Mouse (Mus musculus) E14TG2a.4 (cell line): ENCODE data around the gene AY074887.
"Not testable (repeated sequence)": the region's sequence is repeated elsewhere in the genome, so short reads cannot be mapped to it uniquely, and the experiment has no call there.

ENCODE experiments used
- H3K27me3 ChIP-seq: 2 replicates; pipeline ENCODE4 v1.6.1; 2014; ENCODE audit warnings: low read length, control low read depth; ENCODE audit not compliant: insufficient read depth
- H3K36me3 ChIP-seq: 2 replicates; pipeline ENCODE4 v1.6.1; 2014; ENCODE audit warnings: low read length, control low read depth; ENCODE audit not compliant: insufficient read depth
- H3K4me1 ChIP-seq: replicated peaks from 2 replicates; pipeline ENCODE4 v1.6.1; 2014; ENCODE audit warnings: low read depth, low read length, control low read depth
- H3K4me3 ChIP-seq: replicated peaks from 2 replicates; pipeline ENCODE4 v1.5.1; 2014; ENCODE audit warnings: mild to moderate bottlenecking, low read length
- H3K9me3 ChIP-seq: 2 replicates; pipeline ENCODE4 v1.6.1; 2014; ENCODE audit warnings: low read length, control low read depth
- CTCF ChIP-seq: conservative IDR thresholded peaks from 2 replicates; pipeline ENCODE4 v1.5.1; 2014; ENCODE audit warnings: low read length
- NANOG ChIP-seq: IDR thresholded peaks from 2 replicates; pipeline ENCODE4 v1.6.1; 2014; ENCODE audit warnings: borderline replicate concordance, low read length, mixed read lengths
- POU5F1 ChIP-seq: IDR thresholded peaks from 2 replicates; pipeline ENCODE4 v1.6.1; 2014; ENCODE audit warnings: low read length, borderline replicate concordance

The AY074887 gene

DNA sequence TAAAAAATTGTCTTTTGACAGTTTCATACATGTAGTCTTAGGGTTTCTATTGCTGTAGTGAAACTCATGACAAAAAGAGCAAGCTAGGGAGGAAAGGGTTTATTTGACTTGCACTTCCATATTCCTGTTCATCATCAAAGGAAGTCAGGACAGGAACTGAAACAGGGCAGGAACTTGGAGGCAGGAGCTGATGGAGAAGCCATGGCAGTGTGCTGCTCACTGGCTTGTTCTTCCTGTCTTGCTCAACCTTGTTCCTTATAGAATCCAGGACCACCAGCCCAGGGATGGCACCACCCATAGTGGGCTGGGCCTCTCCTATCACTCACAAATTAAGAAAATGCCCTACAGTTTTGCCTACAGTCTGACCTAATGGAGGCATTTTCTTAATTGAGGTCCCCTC lies 12.9 kb upstream of the AY074887 start:
- TF ChIP-seq CTCF = no peak
- TF ChIP-seq POU5F1 = no peak
- TF ChIP-seq NANOG = no peak
- H3K4me3 ChIP-seq = no peak overlapping the region

DNA sequence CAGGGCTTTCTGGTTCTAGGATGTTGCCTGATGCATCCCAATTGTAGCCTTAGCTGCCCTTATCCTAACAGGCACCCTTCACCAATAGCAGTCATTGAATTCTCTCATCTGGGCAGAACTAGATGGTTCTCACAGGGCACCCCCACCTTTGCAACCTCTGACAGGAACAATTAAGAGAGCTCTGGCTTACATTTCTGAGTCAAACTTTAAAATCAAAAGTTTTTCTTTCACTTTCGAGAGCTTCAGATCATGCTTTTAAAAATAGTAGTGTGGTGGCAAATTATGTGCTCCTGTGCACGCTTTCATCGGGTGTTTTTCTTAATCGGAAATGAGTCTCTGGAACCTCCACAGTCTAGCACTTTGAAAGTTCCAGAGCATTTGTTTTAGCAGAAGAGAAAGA lies 10.3 kb upstream of the AY074887 start:
- H3K27me3 ChIP-seq = 0 out of 2 replicates have a peak, but pooled peaks cover 3% of the 10 kb centered on the region
- TF ChIP-seq NANOG = no peak
- TF ChIP-seq POU5F1 = no peak
- no peak for TF ChIP-seq CTCF
- H3K4me3 ChIP-seq = no peak overlapping the region
- H3K36me3 ChIP-seq = peaks cover 45% of the 10 kb centered on the region
- H3K9me3 ChIP-seq = 0 out of 2 replicates have a peak, but pooled peaks cover 6% of the 10 kb centered on the region
- no peaks in the 10 kb centered on the region for H3K4me1 ChIP-seq

More for the DNA sequence above, 12.9 kb upstream of the AY074887 start:
- 0 out of 2 replicates have a peak, but pooled peaks cover 3% of the 10 kb centered on the region for H3K27me3 ChIP-seq
- H3K36me3 ChIP-seq = peaks cover 19% of the 10 kb centered on the region
- no peaks in the 10 kb centered on the region for H3K4me1 ChIP-seq
- 0 out of 2 replicates have a peak, but pooled peaks cover 6% of the 10 kb centered on the region for H3K9me3 ChIP-seq

DNA sequence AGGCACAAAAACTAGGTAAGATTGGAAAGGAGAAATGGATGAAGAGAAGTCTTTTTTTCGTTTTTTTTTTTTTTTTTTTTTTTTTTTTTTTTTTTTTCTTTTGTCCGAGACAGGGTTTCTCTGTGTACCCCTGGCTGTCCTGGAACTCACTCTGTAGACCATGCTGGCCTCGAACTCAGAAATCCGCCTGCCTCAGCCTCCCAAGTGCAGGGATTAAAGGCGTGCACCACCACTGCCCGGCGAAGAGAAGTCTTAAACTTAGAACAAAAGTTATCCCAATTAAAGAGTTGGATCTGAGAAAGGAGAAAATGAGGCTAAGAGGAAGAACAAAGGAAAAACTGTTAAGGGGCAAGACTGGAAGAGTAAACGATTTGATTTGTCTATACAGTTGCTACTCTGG lies 636 bp downstream of the AY074887 start:
- Histone ChIP-seq H3K36me3 (peaks cover 37% of the 10 kb centered on the region), H3K4me1 (peaks cover 36% of the 10 kb centered on the region), H3K4me3 (peak overlapping the region; percentile 96)
- not testable (repeated sequence) for H3K27me3 ChIP-seq, H3K9me3 ChIP-seq

DNA sequence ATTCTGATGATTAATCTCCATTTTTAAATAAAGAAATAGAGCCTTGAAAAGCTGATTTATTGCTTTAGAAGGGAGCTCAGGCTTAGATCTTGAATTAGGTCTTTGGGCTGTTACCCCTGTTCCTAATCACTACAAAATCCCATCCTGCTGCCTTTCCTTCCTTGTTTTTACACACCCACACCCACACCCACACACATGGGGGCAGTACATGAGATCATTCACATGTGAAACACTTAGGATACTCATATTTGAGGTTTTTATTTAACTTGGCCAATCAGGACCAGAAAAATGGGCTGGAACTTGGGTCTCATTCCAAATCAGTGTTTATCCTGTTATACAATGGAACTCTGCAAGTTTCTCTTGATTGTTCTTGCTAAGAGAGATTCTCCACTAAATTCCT lies 1.3 kb downstream of the AY074887 start:
- H3K9me3 ChIP-seq = no peaks in the 10 kb centered on the region
- peaks cover 35% of the 10 kb centered on the region for H3K4me1 ChIP-seq
- H3K36me3 ChIP-seq = peaks cover 31% of the 10 kb centered on the region
- TF ChIP-seq POU5F1 (no peak), CTCF (no peak), NANOG (no peak)
- H3K4me3 ChIP-seq = peak overlapping the region; percentile 96; the same call in 1 of the 2 replicates
- no peaks in the 10 kb centered on the region for H3K27me3 ChIP-seq

DNA sequence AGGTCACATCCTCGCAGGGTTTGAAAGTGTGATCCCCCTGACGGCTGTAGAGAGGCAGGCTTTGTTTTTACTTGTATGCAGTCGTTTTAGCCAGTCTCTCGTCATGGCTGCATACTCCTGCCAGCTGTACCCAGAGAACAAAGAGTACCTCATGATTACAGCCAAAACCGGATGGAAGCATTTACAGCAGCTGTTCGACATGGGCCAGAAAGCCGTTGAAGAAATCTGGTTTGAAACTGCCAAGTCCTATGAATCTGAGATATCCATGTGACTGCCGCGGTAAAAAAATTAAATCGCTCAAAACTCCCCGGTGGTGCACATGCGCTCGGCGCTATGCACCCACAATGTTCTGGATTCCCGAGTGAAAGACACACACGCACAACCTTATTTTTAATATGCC lies 4.5 kb downstream of the AY074887 start:
- no peaks in the 10 kb centered on the region for H3K27me3 ChIP-seq
- H3K36me3 ChIP-seq = no peaks in the 10 kb centered on the region
- peak overlapping the region; percentile 63 for H3K4me3 ChIP-seq
- H3K9me3 ChIP-seq = no peaks in the 10 kb centered on the region
- TF ChIP-seq NANOG = no peak
- peaks cover 16% of the 10 kb centered on the region for H3K4me1 ChIP-seq

DNA sequence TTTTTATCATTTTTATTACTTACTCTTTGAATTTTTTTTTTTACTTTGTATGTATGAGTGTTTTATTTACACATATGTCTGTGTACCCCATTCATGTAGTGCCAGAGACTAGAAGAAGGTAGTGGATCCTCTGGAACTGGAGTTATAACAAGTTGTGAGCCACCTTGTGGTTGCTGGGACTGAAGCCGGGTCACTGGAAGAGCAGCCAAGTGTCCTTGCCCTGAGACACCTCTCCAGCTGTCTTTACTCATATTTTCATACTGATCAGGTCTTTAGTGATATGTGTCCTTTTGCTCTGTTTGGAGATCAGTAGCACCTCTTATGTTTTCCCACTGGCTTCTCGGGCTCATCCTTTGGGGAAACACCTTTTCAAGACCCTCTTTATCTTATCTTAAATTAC lies 6.3 kb downstream of the AY074887 start:
- Histone ChIP-seq H3K4me1 (peaks cover 10% of the 10 kb centered on the region), H3K4me3 (no peak overlapping the region), H3K27me3 (no peaks in the 10 kb centered on the region), H3K9me3 (no peaks in the 10 kb centered on the region), H3K36me3 (no peaks in the 10 kb centered on the region)
- no peak for TF ChIP-seq NANOG
- no peak for TF ChIP-seq POU5F1
- TF ChIP-seq CTCF = no peak

DNA sequence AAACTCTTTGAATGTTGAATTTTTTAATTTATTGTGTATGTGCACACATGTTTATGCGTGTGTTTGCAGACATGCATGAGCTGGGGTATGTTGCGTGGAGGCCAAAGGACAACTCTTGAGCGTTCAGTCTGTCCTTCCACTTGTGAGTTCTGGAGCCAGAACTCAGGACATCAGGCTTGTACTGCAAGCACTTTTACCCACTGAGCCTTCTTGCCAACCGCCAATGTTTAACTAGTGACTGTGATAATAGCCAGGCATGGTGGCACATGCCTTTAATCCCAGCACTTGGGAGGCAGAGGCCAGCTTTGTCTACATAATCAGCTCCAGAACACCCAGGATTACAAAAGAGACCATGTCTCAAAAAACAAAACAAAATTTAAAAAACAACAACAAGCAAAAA lies 8.7 kb downstream of the AY074887 start:
- no peaks in the 10 kb centered on the region for H3K9me3 ChIP-seq
- peaks cover 8% of the 10 kb centered on the region; the same call in 1 of the 2 replicates for H3K4me1 ChIP-seq
- no peak overlapping the region for H3K4me3 ChIP-seq
- no peaks in the 10 kb centered on the region for H3K36me3 ChIP-seq
- TF ChIP-seq POU5F1 (no peak), NANOG (no peak)
- no peaks in the 10 kb centered on the region for H3K27me3 ChIP-seq

DNA sequence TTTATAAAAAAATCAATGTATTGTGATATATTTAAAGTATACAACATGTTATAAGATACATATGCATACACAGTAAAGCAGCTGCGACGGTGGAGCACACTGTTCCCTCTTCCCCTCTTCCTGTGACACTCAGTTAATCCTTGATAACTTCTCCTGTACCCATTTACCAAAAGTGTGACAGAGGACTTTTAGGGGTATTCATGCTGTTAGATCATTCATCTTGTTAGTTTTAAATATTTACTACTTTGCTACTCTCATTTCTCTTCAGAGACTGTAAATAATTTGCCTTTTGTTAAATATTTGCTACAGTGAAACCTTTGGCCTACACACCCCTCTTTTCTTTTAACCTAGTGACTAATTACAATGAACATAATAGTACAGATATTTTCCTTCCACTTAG lies 18.4 kb downstream of the AY074887 start:
- Histone ChIP-seq H3K4me1 (no peaks in the 10 kb centered on the region), H3K27me3 (no peaks in the 10 kb centered on the region), H3K36me3 (no peaks in the 10 kb centered on the region), H3K9me3 (no peaks in the 10 kb centered on the region), H3K4me3 (no peak overlapping the region)
- TF ChIP-seq CTCF (no peak), POU5F1 (no peak), NANOG (no peak)

DNA sequence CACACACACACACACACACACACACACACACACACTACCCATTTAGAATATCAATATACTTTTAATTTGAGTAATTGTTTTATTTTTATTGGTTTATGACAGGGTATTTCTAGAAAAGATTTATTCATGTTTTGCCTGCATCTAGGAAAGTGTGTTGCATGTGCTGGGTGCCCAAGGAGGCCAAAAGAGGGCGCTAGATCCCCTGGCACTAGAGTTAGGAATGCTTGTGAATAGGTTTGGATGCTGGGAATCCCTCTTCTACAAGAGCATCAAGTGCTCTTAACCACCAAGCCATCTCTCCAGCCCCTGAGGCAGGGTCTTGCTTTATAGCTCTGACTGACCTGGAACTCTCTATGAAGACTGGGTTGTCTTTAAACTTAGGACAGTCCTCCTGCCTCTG lies 19.0 kb downstream of the AY074887 start:
- Histone ChIP-seq H3K4me3 (no peak overlapping the region), H3K4me1 (no peaks in the 10 kb centered on the region), H3K36me3 (no peaks in the 10 kb centered on the region), H3K27me3 (no peaks in the 10 kb centered on the region), H3K9me3 (no peaks in the 10 kb centered on the region)
- no peak for TF ChIP-seq NANOG
- peak; percentile 96 for TF ChIP-seq CTCF
